Mouse (Mus musculus): ENCODE data around the gene Tcte1. TPM values are rescaled to one million over a fixed set of nuclear protein-coding genes. Genes with fewer than 3 reads are reported as not detected.

Gene Tcte1
- total RNA-seq, 1 experiment: 0.09 TPM

GRCm38 (mm10) chr17:45553065-45553464, 29.8 kb downstream of the Tcte1 start:
- in situ Hi-C loops (cut with MboI; ENCODE audit: low sequenced_read_pairs in 2 of 2, unreplicated experiment in 2 of 2): loop anchor here (10.0 kb wide), 1 partner anchor 78 kb away; the partner anchor contains the start of gene Spats1 (in 2 of the 2)
- no peak overlapping the region for H3K9ac ChIP-seq (ENCODE audit: insufficient read depth, low read depth, low read length, poor library complexity, severe bottlenecking)
- no peak overlapping the region for H3K4me3 ChIP-seq (ENCODE audit: insufficient read depth in 1 of 2, low read depth in 1 of 2, low read length in 2 of 2, poor library complexity in 1 of 2, severe bottlenecking in 1 of 2)
- TF ChIP-seq CHD2 (IDR thresholded peaks at IDR 0.05; ENCODE audit: low read depth, low read length) (no peak), MAFK (IDR thresholded peaks at IDR 0.05; ENCODE audit: insufficient read depth, low read depth, low read length) (no peak), ZNF384 (IDR thresholded peaks at IDR 0.05; ENCODE audit: low read depth, low read length) (no peak), HCFC1 (IDR thresholded peaks at IDR 0.05; ENCODE audit: borderline replicate concordance, insufficient read depth, low read length) (no peak)
- H3K27ac ChIP-seq (ENCODE audit: insufficient read depth, low read depth, low read length, poor library complexity, severe bottlenecking): no peak overlapping the region
- no peak for DNase-seq (ENCODE audit: low read depth, low spot score)
- H3K36me3 ChIP-seq (ENCODE audit: control insufficient read depth, insufficient read depth, low read length, poor library complexity, severe bottlenecking): no peaks in the 10 kb centered on the region
- no peaks in the 10 kb centered on the region for H3K9me3 ChIP-seq (ENCODE audit: control insufficient read depth, insufficient read depth, low read depth, low read length)
- H3K4me1 ChIP-seq (ENCODE audit: control insufficient read depth in 2 of 2, insufficient read depth in 2 of 2, low read length in 2 of 2, poor library complexity in 1 of 2): peaks cover 4 to 5% of the 10 kb centered on the region in 2 experiments; a peak in 2 of 4 replicates

DNA sequence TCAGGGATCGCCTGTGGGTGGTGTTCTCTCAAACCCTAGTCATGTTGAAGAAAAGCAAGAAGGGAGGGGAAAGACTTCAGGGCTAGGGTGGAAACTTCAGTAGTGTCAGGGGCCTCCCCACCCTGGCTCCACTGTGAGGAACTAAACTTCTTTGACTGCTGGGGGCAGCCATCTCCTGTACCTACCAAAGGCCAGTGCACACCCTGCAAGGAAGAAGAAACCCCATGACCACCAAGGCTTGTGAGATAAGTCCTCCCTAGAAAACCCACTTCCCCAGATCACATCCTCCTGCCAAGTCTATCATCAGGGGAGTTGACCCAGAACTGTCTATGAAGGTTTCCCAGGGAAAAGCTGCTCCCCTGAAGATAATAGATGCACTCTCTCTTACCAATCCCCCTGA, 31.2 kb downstream of the Tcte1 start:
- no peak overlapping the region for H3K9ac ChIP-seq (ENCODE audit: insufficient read depth, low read depth, low read length, poor library complexity, severe bottlenecking)
- DNase-seq (ENCODE audit: low read depth, low spot score): no peak
- H3K27ac ChIP-seq (ENCODE audit: insufficient read depth, low read depth, low read length, poor library complexity, severe bottlenecking): no peak overlapping the region
- peaks cover 4 to 6% of the 10 kb centered on the region in 2 experiments; a peak in 3 of 4 replicates for H3K4me1 ChIP-seq (ENCODE audit: control insufficient read depth in 2 of 2, insufficient read depth in 2 of 2, low read length in 2 of 2, poor library complexity in 1 of 2)
- H3K4me3 ChIP-seq (ENCODE audit: insufficient read depth in 1 of 2, low read depth in 1 of 2, low read length in 2 of 2, poor library complexity in 1 of 2, severe bottlenecking in 1 of 2): no peak overlapping the region
- H3K9me3 ChIP-seq (ENCODE audit: control insufficient read depth, insufficient read depth, low read depth, low read length): no peaks in the 10 kb centered on the region
- TF ChIP-seq HCFC1 (IDR thresholded peaks at IDR 0.05; ENCODE audit: borderline replicate concordance, insufficient read depth, low read length) (no peak), CHD2 (IDR thresholded peaks at IDR 0.05; ENCODE audit: low read depth, low read length) (no peak), ZC3H11A (IDR thresholded peaks at IDR 0.05; ENCODE audit: borderline replicate concordance, low read depth, low read length) (no peak), MAFK (IDR thresholded peaks at IDR 0.05; ENCODE audit: insufficient read depth, low read depth, low read length) (no peak), ZNF384 (IDR thresholded peaks at IDR 0.05; ENCODE audit: low read depth, low read length) (no peak)
- in situ Hi-C loops (cut with MboI; ENCODE audit: low sequenced_read_pairs in 2 of 2, unreplicated experiment in 2 of 2): loop anchor here (10.0 kb wide), 1 partner anchor 80 kb away; the partner anchor contains the start of gene Spats1 (in 2 of the 2)
- H3K36me3 ChIP-seq (ENCODE audit: control insufficient read depth, insufficient read depth, low read length, poor library complexity, severe bottlenecking): no peaks in the 10 kb centered on the region

- H3K4me1 ChIP-seq (ENCODE audit: control insufficient read depth in 2 of 2, insufficient read depth in 2 of 2, low read length in 2 of 2, poor library complexity in 1 of 2): peaks cover 4 to 6% of the 10 kb centered on the region in 2 experiments; a peak in 3 of 4 replicates
- in situ Hi-C loops (cut with MboI; ENCODE audit: low sequenced_read_pairs in 2 of 2, unreplicated experiment in 2 of 2): loop anchor here (10.0 kb wide), 1 partner anchor 81 kb away; the partner anchor contains the start of gene Spats1 (in 2 of the 2)
- TF ChIP-seq HCFC1 (IDR thresholded peaks at IDR 0.05; ENCODE audit: borderline replicate concordance, insufficient read depth, low read length) (no peak), MAFK (IDR thresholded peaks at IDR 0.05; ENCODE audit: insufficient read depth, low read depth, low read length) (no peak), ZC3H11A (IDR thresholded peaks at IDR 0.05; ENCODE audit: borderline replicate concordance, low read depth, low read length) (no peak), CHD2 (IDR thresholded peaks at IDR 0.05; ENCODE audit: low read depth, low read length) (no peak), ZNF384 (IDR thresholded peaks at IDR 0.05; ENCODE audit: low read depth, low read length) (no peak)
- DNase-seq (ENCODE audit: low read depth, low spot score): no peak
- no peaks in the 10 kb centered on the region for H3K36me3 ChIP-seq (ENCODE audit: control insufficient read depth, insufficient read depth, low read length, poor library complexity, severe bottlenecking)
- H3K4me3 ChIP-seq (ENCODE audit: insufficient read depth in 1 of 2, low read depth in 1 of 2, low read length in 2 of 2, poor library complexity in 1 of 2, severe bottlenecking in 1 of 2): peak within 1 kb of the TSS; percentile 78 to 86
- no peaks in the 10 kb centered on the region for H3K9me3 ChIP-seq (ENCODE audit: control insufficient read depth, insufficient read depth, low read depth, low read length)
- no peak within 1 kb of the TSS for H3K27ac ChIP-seq (ENCODE audit: insufficient read depth, low read depth, low read length, poor library complexity, severe bottlenecking)
- H3K9ac ChIP-seq (ENCODE audit: insufficient read depth, low read depth, low read length, poor library complexity, severe bottlenecking): peak within 1 kb of the TSS; percentile 72
These were observed 32.3 kb downstream of the Tcte1 start, which contains the start of gene Nfkbie for GRCm38 (mm10) chr17:45555452-45556106. Gene Nfkbie (plus strand): TSS chr17:45555703.

GRCm38 (mm10) chr17:45556107-45556489, 32.9 kb downstream of the Tcte1 start:
- Histone ChIP-seq H3K9me3 (ENCODE audit: control insufficient read depth, insufficient read depth, low read depth, low read length) (no peaks in the 10 kb centered on the region), H3K9ac (ENCODE audit: insufficient read depth, low read depth, low read length, poor library complexity, severe bottlenecking) (peak overlapping the region; percentile 72), H3K4me1 (ENCODE audit: control insufficient read depth in 2 of 2, insufficient read depth in 2 of 2, low read length in 2 of 2, poor library complexity in 1 of 2) (peaks cover 4 to 6% of the 10 kb centered on the region in 2 experiments; a peak in 3 of 4 replicates), H3K36me3 (ENCODE audit: control insufficient read depth, insufficient read depth, low read length, poor library complexity, severe bottlenecking) (no peaks in the 10 kb centered on the region), H3K4me3 (ENCODE audit: insufficient read depth in 1 of 2, low read depth in 1 of 2, low read length in 2 of 2, poor library complexity in 1 of 2, severe bottlenecking in 1 of 2) (peak overlapping the region; percentile 78 to 86), H3K27ac (ENCODE audit: insufficient read depth, low read depth, low read length, poor library complexity, severe bottlenecking) (no peak overlapping the region)
- no peak for DNase-seq (ENCODE audit: low read depth, low spot score)
- in situ Hi-C loops (cut with MboI; ENCODE audit: low sequenced_read_pairs in 2 of 2, unreplicated experiment in 2 of 2): loop anchor here (10.0 kb wide), 1 partner anchor 81 kb away; the partner anchor contains the start of gene Spats1 (in 2 of the 2)
- no peak for TF ChIP-seq MAFK (IDR thresholded peaks at IDR 0.05; ENCODE audit: insufficient read depth, low read depth, low read length)
- TF ChIP-seq HCFC1 (IDR thresholded peaks at IDR 0.05; ENCODE audit: borderline replicate concordance, insufficient read depth, low read length): no peak
- no peak for TF ChIP-seq ZC3H11A (IDR thresholded peaks at IDR 0.05; ENCODE audit: borderline replicate concordance, low read depth, low read length)
- TF ChIP-seq CHD2 (IDR thresholded peaks at IDR 0.05; ENCODE audit: low read depth, low read length): no peak
- TF ChIP-seq ZNF384 (IDR thresholded peaks at IDR 0.05; ENCODE audit: low read depth, low read length): no peak

Data from ES-E14 (cell line).